Mouse (Mus musculus) neural tube, embryonic 11.5 days (tissue): Measurements from ENCODE around the gene Pdgfc. TPM values are rescaled to one million over a fixed set of nuclear protein-coding genes. Genes with fewer than 3 reads are reported as not detected.

Source experiments
- ATAC-seq: fragments of 200-750 bp; cut with Nextera tagmentation; 2 replicates; pipeline ENCODE4 v1.8.0; 2017; ENCODE audit warnings: moderate number of reproducible peaks, mild to moderate bottlenecking, moderate TSS enrichment, moderate library complexity; ENCODE audit not compliant: insufficient read depth, low FRiP score, low TSS enrichment
- DNase-seq: peaks from one replicate; pipeline ENCODE4 v3.0.0-alpha.2; 2015; ENCODE audit warnings: low spot score
- H3K27ac ChIP-seq: fragments of 300-500 bp; sonication (generic); 2 replicates; pipeline ENCODE4 v1.5.1; 2014; ENCODE audit warnings: low read depth, mild to moderate bottlenecking, low read length
- H3K27me3 ChIP-seq: fragments of 300-500 bp; sonication (generic); 2 replicates; pipeline ENCODE4 v1.6.1; 2014; ENCODE audit warnings: mild to moderate bottlenecking, low read length, mixed read lengths; ENCODE audit not compliant: control insufficient read depth, insufficient read depth
- H3K36me3 ChIP-seq: fragments of 300-500 bp; sonication (generic); 2 replicates; pipeline ENCODE4 v1.6.1; 2014; ENCODE audit warnings: mild to moderate bottlenecking, low read length, moderate library complexity, mixed read lengths; ENCODE audit not compliant: control insufficient read depth, insufficient read depth
- H3K4me1 ChIP-seq: fragments of 300-500 bp; sonication (generic); 2 replicates; pipeline ENCODE4 v1.6.1; 2014; ENCODE audit warnings: low read length, mixed read lengths; ENCODE audit not compliant: control insufficient read depth, insufficient read depth
- H3K4me2 ChIP-seq: fragments of 300-500 bp; sonication (generic); 2 replicates; pipeline ENCODE4 v1.6.1; 2014; ENCODE audit warnings: low read depth, mild to moderate bottlenecking, moderate library complexity
- H3K4me3 ChIP-seq: fragments of 300-500 bp; sonication (generic); 2 replicates; pipeline ENCODE4 v1.5.1; 2014; ENCODE audit warnings: low read depth, low read length
- H3K9ac ChIP-seq: fragments of 300-500 bp; sonication (generic); 2 replicates; pipeline ENCODE4 v1.6.1; 2014; ENCODE audit warnings: mild to moderate bottlenecking, low read length
- H3K9me3 ChIP-seq: fragments of 300-500 bp; sonication (generic); 2 replicates; pipeline ENCODE4 v1.6.1; 2016; ENCODE audit warnings: low read length; ENCODE audit not compliant: control insufficient read depth
- WGBS: fragments of 180-500 bp; shearing (Covaris S2); extraction: QIAGEN DNeasy Blood & Tissue Kit; methylation state at CpG from one replicate; pipeline ENCODE4 v1.1.7; 2014; 5-methylcytosine and 5-hydroxymethylcytosine counted together
- polyA plus RNA-seq: library from polyadenylated mRNA; unstranded; fragments of >200 nt; fragmentation: Nextera tagmentation; extraction: Ambion mirVana; gene quantifications from 2 replicates; pipeline ENCODE4 v1.2.1, GENCODE M21; 2014

The Pdgfc gene
- polyA plus RNA-seq, 1 experiment from 2014 or later, result 21.7 TPM

DNA sequence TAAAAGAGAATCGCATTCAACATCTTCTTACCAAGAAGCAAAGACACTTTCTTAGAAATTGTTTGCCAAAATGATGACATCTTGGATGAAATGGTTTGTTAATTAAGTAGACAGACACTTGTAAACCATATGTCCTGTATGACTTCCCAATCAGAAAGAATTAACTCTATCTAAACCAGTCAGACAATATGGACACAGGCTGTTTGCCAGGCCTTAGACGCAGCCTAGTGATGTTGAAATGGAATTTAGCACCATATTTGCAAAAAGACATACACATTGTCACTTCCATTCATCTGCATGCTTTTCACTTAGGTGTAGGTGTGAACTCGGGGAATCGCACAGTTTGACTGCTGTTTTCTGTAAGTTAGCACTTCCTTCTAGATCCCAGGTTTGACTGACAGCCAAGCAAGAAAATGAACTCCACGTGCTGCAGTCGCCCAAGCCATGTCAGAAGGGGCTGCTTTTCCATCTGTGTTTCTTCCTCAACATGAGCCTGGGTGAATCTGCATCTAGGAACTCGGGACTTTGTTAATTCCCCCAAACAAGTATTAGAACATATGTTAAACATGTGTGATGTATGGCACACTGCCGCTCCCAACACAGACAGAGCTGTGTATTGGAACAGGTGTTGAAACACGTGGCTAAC is 10.5 kb upstream of the Pdgfc start:
- H3K27me3 ChIP-seq, result no peaks in the 10 kb centered on the region
- ATAC-seq (no peak), DNase-seq (no peak)
- no peak overlapping the region for H3K27ac ChIP-seq
- 71% methylated on average over 9 of the region's 9 CpGs for WGBS
- no peak overlapping the region for H3K9ac ChIP-seq
- no peak overlapping the region for H3K4me3 ChIP-seq
- H3K4me1 ChIP-seq, result no peaks in the 10 kb centered on the region
- H3K4me2 ChIP-seq, result no peak overlapping the region
- no peaks in the 10 kb centered on the region for H3K36me3 ChIP-seq
- H3K9me3 ChIP-seq, result no peaks in the 10 kb centered on the region

GRCm38 (mm10) chr3:81028361-81028760 is 7.9 kb upstream of the Pdgfc start:
- DNase-seq (no peak), ATAC-seq (no peak)
- no peak overlapping the region for H3K4me2 ChIP-seq
- no peak overlapping the region for H3K4me3 ChIP-seq
- H3K9me3 ChIP-seq, result no peaks in the 10 kb centered on the region
- H3K27me3 ChIP-seq, result no peaks in the 10 kb centered on the region
- no peaks in the 10 kb centered on the region for H3K4me1 ChIP-seq
- no peaks in the 10 kb centered on the region for H3K36me3 ChIP-seq
- H3K9ac ChIP-seq, result no peak overlapping the region
- WGBS, result 91% methylated on average over 3 of the region's 3 CpGs
- H3K27ac ChIP-seq, result no peak overlapping the region

DNA sequence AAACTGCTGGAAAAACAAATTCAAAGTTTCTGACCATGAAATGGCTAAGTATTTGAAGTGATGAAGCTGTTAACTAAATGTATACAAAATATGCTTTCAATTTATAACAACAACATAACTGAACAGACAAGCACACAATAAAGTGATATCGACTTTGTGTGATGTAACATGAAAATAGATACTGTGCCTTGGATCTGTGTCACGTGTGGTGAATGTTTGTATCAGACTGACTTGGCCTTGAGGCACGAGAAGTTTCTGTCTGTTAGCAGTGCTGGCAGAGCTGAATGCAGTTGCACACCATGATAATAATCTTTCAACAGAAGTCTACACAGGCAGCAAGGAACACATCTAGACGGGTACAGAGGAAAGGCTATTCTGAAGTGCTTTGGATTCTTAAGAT is 6.9 kb upstream of the Pdgfc start:
- no peak overlapping the region for H3K27ac ChIP-seq
- H3K36me3 ChIP-seq, result no peaks in the 10 kb centered on the region
- no peak for ATAC-seq
- no peak overlapping the region for H3K4me3 ChIP-seq
- no peaks in the 10 kb centered on the region for H3K4me1 ChIP-seq
- H3K9ac ChIP-seq, result no peak overlapping the region
- no peaks in the 10 kb centered on the region for H3K27me3 ChIP-seq
- DNase-seq, result no peak
- 85% methylated on average over 4 of the region's 4 CpGs for WGBS
- H3K4me2 ChIP-seq, result no peak overlapping the region
- H3K9me3 ChIP-seq, result no peaks in the 10 kb centered on the region

- ATAC-seq, result no peak
- Histone ChIP-seq H3K9ac (no peak overlapping the region), H3K4me1 (no peaks in the 10 kb centered on the region), H3K27ac (no peak overlapping the region), H3K9me3 (no peaks in the 10 kb centered on the region), H3K4me3 (no peak overlapping the region), H3K4me2 (no peak overlapping the region), H3K27me3 (no peaks in the 10 kb centered on the region), H3K36me3 (no peaks in the 10 kb centered on the region)
- WGBS, result 81% methylated on average over 3 of the region's 3 CpGs
- no peak for DNase-seq
Measured at GRCm38 (mm10) chr3:81029909-81030308, 6.3 kb upstream of the Pdgfc start.

- DNase-seq, result no peak
- WGBS, result 83% methylated on average over 2 of the region's 2 CpGs
- Histone ChIP-seq H3K4me1 (no peaks in the 10 kb centered on the region), H3K9me3 (no peaks in the 10 kb centered on the region), H3K27ac (no peak overlapping the region), H3K27me3 (no peaks in the 10 kb centered on the region), H3K4me3 (no peak overlapping the region), H3K4me2 (no peak overlapping the region), H3K36me3 (no peaks in the 10 kb centered on the region), H3K9ac (no peak overlapping the region)
- no peak for ATAC-seq
Measured at GRCm38 (mm10) chr3:81030311-81030710, 5.9 kb upstream of the Pdgfc start.

- no peak for DNase-seq
- Histone ChIP-seq H3K4me3 (no peak overlapping the region), H3K27ac (no peak overlapping the region), H3K4me1 (no peaks in the 10 kb centered on the region), H3K36me3 (no peaks in the 10 kb centered on the region), H3K9ac (no peak overlapping the region), H3K27me3 (no peaks in the 10 kb centered on the region), H3K9me3 (no peaks in the 10 kb centered on the region), H3K4me2 (no peak overlapping the region)
- no peak for ATAC-seq
- 69% methylated on average over 4 of the region's 4 CpGs for WGBS
Measured at GRCm38 (mm10) chr3:81032014-81032413, 4.2 kb upstream of the Pdgfc start.

GRCm38 (mm10) chr3:81034336-81035102 is 1.7 kb upstream of the Pdgfc start:
- Histone ChIP-seq H3K36me3 (no peaks in the 10 kb centered on the region), H3K27ac (no peak overlapping the region), H3K9ac (no peak overlapping the region), H3K4me1 (peaks cover 5% of the 10 kb centered on the region; the same call in 1 of the 2 replicates), H3K4me3 (no peak overlapping the region), H3K27me3 (no peaks in the 10 kb centered on the region), H3K9me3 (no peaks in the 10 kb centered on the region), H3K4me2 (no peak overlapping the region)
- DNase-seq (no peak), ATAC-seq (no peak)
- WGBS, result 64% methylated on average over 6 of the region's 6 CpGs

DNA sequence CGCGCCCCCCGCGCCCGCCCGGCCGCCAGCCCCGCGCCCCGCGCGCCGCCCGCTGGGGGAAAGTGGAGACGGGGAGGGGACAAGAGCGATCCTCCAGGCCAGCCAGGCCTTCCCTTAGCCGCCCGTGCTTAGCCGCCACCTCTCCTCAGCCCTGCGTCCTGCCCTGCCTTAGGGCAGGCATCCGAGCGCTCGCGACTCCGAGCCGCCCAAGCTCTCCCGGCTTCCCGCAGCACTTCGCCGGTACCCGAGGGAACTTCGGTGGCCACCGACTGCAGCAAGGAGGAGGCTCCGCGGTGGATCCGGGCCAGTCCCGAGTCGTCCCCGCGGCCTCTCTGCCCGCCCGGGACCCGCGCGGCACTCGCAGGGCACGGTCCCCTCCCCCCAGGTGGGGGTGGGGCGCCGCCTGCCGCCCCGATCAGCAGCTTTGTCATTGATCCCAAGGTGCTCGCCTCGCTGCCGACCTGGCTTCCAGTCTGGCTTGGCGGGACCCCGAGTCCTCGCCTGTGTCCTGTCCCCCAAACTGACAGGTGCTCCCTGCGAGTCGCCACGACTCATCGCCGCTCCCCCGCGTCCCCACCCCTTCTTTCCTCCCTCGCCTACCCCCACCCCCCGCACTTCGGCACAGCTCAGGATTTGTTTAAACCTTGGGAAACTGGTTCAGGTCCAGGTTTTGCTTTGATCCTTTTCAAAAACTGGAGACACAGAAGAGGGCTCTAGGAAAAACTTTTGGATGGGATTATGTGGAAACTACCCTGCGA is 517 bp downstream of the Pdgfc start:
- Histone ChIP-seq H3K27me3 (no peaks in the 10 kb centered on the region), H3K4me2 (peak overlapping the region; percentile 60), H3K9ac (peak overlapping the region; percentile 84), H3K4me1 (peaks cover 5% of the 10 kb centered on the region; the same call in 1 of the 2 replicates), H3K27ac (peak overlapping the region; percentile 77), H3K36me3 (no peaks in the 10 kb centered on the region), H3K4me3 (peak overlapping the region; percentile 61), H3K9me3 (no peaks in the 10 kb centered on the region)
- WGBS, result under 1% methylated on average over 40 of the region's 68 CpGs
- DNase-seq (peak; percentile 73), ATAC-seq (peak; percentile 93)
